Mouse (Mus musculus): Measurements from ENCODE around the gene Btbd9.

- TF ChIP-seq POLR2A (IDR thresholded peaks at IDR 0.05; ENCODE audit: insufficient read length, low read depth) (no peak), MYOD1 (IDR thresholded peaks at IDR 0.05; ENCODE audit: control insufficient read depth in 1 of 3, insufficient read length in 2 of 3, low read depth in 2 of 3) (no peak), POLR2AphosphoS2 (IDR thresholded peaks at IDR 0.05; ENCODE audit: insufficient read length, low read depth) (no peak), MAX (IDR thresholded peaks at IDR 0.05; ENCODE audit: low read depth) (no peak)
These were observed 85.7 kb downstream of the Btbd9 start for GRCm38 (mm10) chr17:30490601-30491000.
